Mouse (Mus musculus) erythroblast, embryonic 14.5 days (primary cell): ENCODE data around the gene Homer1.
A peak's percentile ranks its signal among the peaks of the same experiment; 100 is the strongest.

Source experiments
- GATA1 ChIP-seq: IDR thresholded peaks from 2 replicates; pipeline ENCODE4 v1.6.1; 2012; ENCODE audit warnings: low read length, inconsistent platforms, mixed read lengths
- TAL1 ChIP-seq: IDR thresholded peaks from 3 replicates; pipeline ENCODE4 v1.6.1; 2012; ENCODE audit warnings: low read length, inconsistent platforms, mixed read lengths

- TF ChIP-seq TAL1 (peak; percentile 35; the same call in 1 of the 3 replicates), GATA1 (peak; percentile 49; the same call in 1 of the 2 replicates)
Measured at GRCm38 (mm10) chr13:93388594-93389241, 89.3 kb downstream of the Homer1 start.
